Mouse (Mus musculus): ENCODE measurements around the gene Ampd1. TPM values are rescaled to one million over a fixed set of nuclear protein-coding genes. Genes with fewer than 3 reads are reported as not detected.

Ampd1 gene
- total and polyA plus RNA-seq, 3 experiments, result 0.19 TPM; not detected in 2

DNA sequence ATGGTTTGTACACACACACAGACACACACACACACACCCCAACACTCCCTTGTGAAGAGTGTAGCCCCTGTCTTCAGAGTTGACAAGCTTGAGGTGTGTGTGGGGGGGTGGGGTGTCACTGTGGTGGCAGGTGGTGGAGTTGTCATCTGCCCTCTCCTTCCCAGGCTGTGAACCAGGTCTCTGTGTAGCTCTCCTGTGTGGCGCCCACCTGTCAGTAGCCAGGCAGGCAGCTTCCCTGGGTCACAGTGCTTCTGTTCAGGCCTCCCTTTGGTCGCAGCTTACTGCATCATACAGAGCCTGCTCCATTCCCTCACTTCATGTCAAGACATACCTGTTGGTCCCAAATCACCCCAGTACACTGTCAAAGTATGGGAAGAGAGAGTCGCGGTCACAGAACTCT lies 72.0 kb downstream of the Ampd1 start:
- Histone ChIP-seq H3K4me1 (ENCODE audit: control insufficient read depth in 1 of 2, insufficient read depth in 2 of 2) (peaks cover 3 to 7% of the 10 kb centered on the region in 2 experiments; a peak in 1 of 4 replicates), H3K4me2 (ENCODE audit: insufficient read depth, low read depth, poor library complexity, severe bottlenecking) (no peak overlapping the region), H3K36me3 (replicated peaks in 1 of 2; ENCODE audit: control insufficient read depth in 1 of 2, insufficient read depth in 1 of 2, low read length in 1 of 2) (no peaks in the 10 kb centered on the region), H3K27ac (ENCODE audit: insufficient read depth, low read depth) (no peak overlapping the region), H3K9ac (ENCODE audit: insufficient read depth, low read depth) (no peak overlapping the region), H3K9me3 (replicated peaks; ENCODE audit: low read length) (no peaks in the 10 kb centered on the region), H3K4me3 (replicated peaks in 1 of 3; ENCODE audit: low read depth in 2 of 3, low read length in 2 of 3, poor library complexity in 1 of 3) (no peak overlapping the region), H3K79me2 (replicated peaks; ENCODE audit: control insufficient read depth, extremely low read depth, insufficient read depth, poor library complexity, severe bottlenecking) (no peaks in the 10 kb centered on the region), H3K27me3 (replicated peaks) (no peaks in the 10 kb centered on the region)
- dilution Hi-C loops (cut with MboI; ENCODE audit: extremely low pct_ligation_motif_present, extremely low pct_unique_long_range_greater_than_20kb, low sequenced_read_pairs) (no loop called here), in situ Hi-C loops (cut with MboI; ENCODE audit: low pct_ligation_motif_present, low pct_unique_long_range_greater_than_20kb, low sequenced_read_pairs) (no loop called here)
- no peak for DNase-seq (ENCODE audit: extremely low read depth)
- TF ChIP-seq RAD21 (IDR thresholded peaks at IDR 0.05; ENCODE audit: low read depth, low read length), result no peak
- TF ChIP-seq ZC3H11A (IDR thresholded peaks at IDR 0.05; ENCODE audit: low read depth, low read length), result no peak
- no peak for TF ChIP-seq CHD1 (IDR thresholded peaks at IDR 0.05; ENCODE audit: low read depth, low read length)
- no peak for TF ChIP-seq MAZ (IDR thresholded peaks at IDR 0.05; ENCODE audit: low read depth, low read length)
- TF ChIP-seq BHLHE40 (IDR thresholded peaks at IDR 0.05; ENCODE audit: low read depth, low read length), result no peak
- TF ChIP-seq ZKSCAN1 (IDR thresholded peaks at IDR 0.05; ENCODE audit: borderline replicate concordance, low read depth, low read length), result no peak

DNA sequence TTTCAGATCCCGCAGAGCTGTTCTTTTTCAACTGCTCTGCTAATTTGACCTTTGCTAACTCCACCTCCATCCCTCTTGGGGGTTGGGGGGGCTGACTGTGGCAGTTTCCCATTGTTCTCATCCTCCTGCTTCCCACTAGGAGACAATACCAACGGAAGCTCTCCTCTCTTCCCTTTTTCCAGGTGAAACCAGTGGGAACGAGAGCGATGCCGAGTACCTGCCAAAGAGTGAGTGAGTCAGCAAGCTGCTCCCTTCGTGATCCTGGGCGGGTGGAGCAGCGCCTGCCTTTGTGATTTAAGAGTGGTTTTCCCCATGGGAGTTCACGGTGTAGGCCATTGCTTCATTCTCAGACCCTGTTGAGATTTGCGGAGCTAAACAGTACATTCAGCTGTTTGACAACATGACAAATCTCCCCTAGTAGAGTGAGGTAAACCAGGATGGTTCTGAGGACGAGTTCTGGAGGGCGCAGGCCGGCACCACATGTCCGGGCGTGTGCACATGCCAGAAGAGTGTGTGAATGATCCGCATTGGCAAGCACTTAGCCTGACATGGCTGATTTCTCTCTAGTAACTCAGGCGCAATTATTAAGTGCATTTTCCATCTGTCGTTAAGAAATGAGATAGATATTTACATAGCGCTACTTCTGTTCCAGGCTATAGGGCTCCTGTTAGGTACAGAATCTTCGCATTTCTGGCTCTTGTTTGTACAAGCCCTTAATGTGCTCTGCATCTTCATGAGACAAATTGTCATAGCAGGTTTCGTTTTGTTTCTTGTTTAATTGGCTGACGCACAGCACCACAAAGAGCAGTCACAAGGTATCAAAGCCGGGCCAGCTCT lies 72.7 kb downstream of the Ampd1 start:
- Histone ChIP-seq H3K9me3 (replicated peaks; ENCODE audit: low read length) (no peaks in the 10 kb centered on the region), H3K4me3 (replicated peaks in 1 of 3; ENCODE audit: low read depth in 2 of 3, low read length in 2 of 3, poor library complexity in 1 of 3) (no peak overlapping the region), H3K27ac (ENCODE audit: insufficient read depth, low read depth) (no peak overlapping the region), H3K27me3 (replicated peaks) (no peaks in the 10 kb centered on the region), H3K79me2 (replicated peaks; ENCODE audit: control insufficient read depth, extremely low read depth, insufficient read depth, poor library complexity, severe bottlenecking) (no peaks in the 10 kb centered on the region), H3K36me3 (replicated peaks in 1 of 2; ENCODE audit: control insufficient read depth in 1 of 2, insufficient read depth in 1 of 2, low read length in 1 of 2) (no peaks in the 10 kb centered on the region), H3K9ac (ENCODE audit: insufficient read depth, low read depth) (no peak overlapping the region), H3K4me2 (ENCODE audit: insufficient read depth, low read depth, poor library complexity, severe bottlenecking) (no peak overlapping the region), H3K4me1 (ENCODE audit: control insufficient read depth in 1 of 2, insufficient read depth in 2 of 2) (peaks cover 2 to 3% of the 10 kb centered on the region in 2 experiments; a peak in 1 of 4 replicates)
- in situ Hi-C loops (cut with MboI; ENCODE audit: low pct_ligation_motif_present, low pct_unique_long_range_greater_than_20kb, low sequenced_read_pairs) (no loop called here), dilution Hi-C loops (cut with MboI; ENCODE audit: extremely low pct_ligation_motif_present, extremely low pct_unique_long_range_greater_than_20kb, low sequenced_read_pairs) (no loop called here)
- no peak for DNase-seq (ENCODE audit: extremely low read depth)
- TF ChIP-seq USF1 (IDR thresholded peaks at IDR 0.05; ENCODE audit: low read depth, low read length) (no peak), JUND (conservative IDR thresholded peaks at IDR 0.05; ENCODE audit: low read depth, low read length) (no peak), TCF12 (IDR thresholded peaks at IDR 0.05; ENCODE audit: low read depth, low read length) (no peak), CTCF (conservative IDR thresholded peaks at IDR 0.05 in 1 of 2, IDR thresholded peaks at IDR 0.05 in 1 of 2; ENCODE audit: low read depth in 2 of 2, low read length in 2 of 2) (no peak), POLR2A (IDR thresholded peaks at IDR 0.05; ENCODE audit: low read depth, low read length) (no peak), RCOR1 (conservative IDR thresholded peaks at IDR 0.05; ENCODE audit: low read depth, low read length) (no peak), PAX5 (IDR thresholded peaks at IDR 0.05; ENCODE audit: low read length) (no peak), SIN3A (IDR thresholded peaks at IDR 0.05; ENCODE audit: low read length) (no peak), ZNF384 (IDR thresholded peaks at IDR 0.05; ENCODE audit: low read depth, low read length) (no peak), UBTF (IDR thresholded peaks at IDR 0.05; ENCODE audit: low read depth, low read length) (no peak)

Data from CH12.LX (cell line).